Mouse (Mus musculus) kidney, postnatal 0 days (tissue): ENCODE data around the gene Lhx2. TPM values are rescaled to one million over a fixed set of nuclear protein-coding genes. Genes with fewer than 3 reads are reported as not detected.

Experiments used
- ATAC-seq: fragments of 200-750 bp; cut with Nextera tagmentation; replicated peaks from 2 replicates; pipeline ENCODE4 v1.8.0; 2017; ENCODE audit warnings: low read depth, moderate number of reproducible peaks, moderate TSS enrichment, moderate library complexity; ENCODE audit not compliant: low FRiP score
- DNase-seq: peaks from one replicate; pipeline ENCODE4 v3.0.0-alpha.2; 2016; ENCODE audit warnings: low spot score
- H3K27ac ChIP-seq: fragments of 300-500 bp; sonication (generic); 2 replicates; pipeline ENCODE4 v1.5.1; 2014; ENCODE audit warnings: mild to moderate bottlenecking
- H3K27me3 ChIP-seq: fragments of 300-500 bp; sonication (generic); 2 replicates; pipeline ENCODE4 v1.6.1; 2014; ENCODE audit warnings: low read length, mixed read lengths; ENCODE audit not compliant: insufficient read depth
- H3K36me3 ChIP-seq: fragments of 300-500 bp; sonication (generic); 2 replicates; pipeline ENCODE4 v1.6.1; 2014; ENCODE audit warnings: low read length, mixed read lengths; ENCODE audit not compliant: insufficient read depth
- H3K4me1 ChIP-seq: fragments of 300-500 bp; sonication (generic); replicated peaks from 2 replicates; pipeline ENCODE4 v1.6.1; 2014; ENCODE audit warnings: antibody characterized with exemption, low read length, mixed read lengths; ENCODE audit not compliant: insufficient read depth
- H3K4me2 ChIP-seq: fragments of 300-500 bp; sonication (generic); 2 replicates; pipeline ENCODE4 v1.6.1; 2014; ENCODE audit warnings: mild to moderate bottlenecking, low read length, moderate library complexity, mixed read lengths
- H3K4me3 ChIP-seq: fragments of 300-500 bp; sonication (generic); replicated peaks from 2 replicates; pipeline ENCODE4 v1.5.1; 2014; ENCODE audit warnings: low read depth, low read length
- H3K9ac ChIP-seq: fragments of 300-500 bp; sonication (generic); 2 replicates; pipeline ENCODE4 v1.6.1; 2014; ENCODE audit warnings: low read depth, low read length
- H3K9me3 ChIP-seq: fragments of 300-500 bp; sonication (generic); replicated peaks from 2 replicates; pipeline ENCODE4 v1.6.1; 2016; ENCODE audit warnings: low read length, inconsistent platforms, mixed read lengths
- CTCF ChIP-seq: IDR thresholded peaks from 2 replicates; pipeline ENCODE4 v1.5.1; 2016; ENCODE audit warnings: antibody characterized with exemption, low read depth, mild to moderate bottlenecking, moderate library complexity
- WGBS: fragments of 180-500 bp; shearing (Covaris S2); extraction: QIAGEN DNeasy Blood & Tissue Kit; methylation state at CpG from one replicate; pipeline ENCODE4 v1.1.7; 2014; 5-methylcytosine and 5-hydroxymethylcytosine counted together
- polyA plus RNA-seq: library from polyadenylated mRNA; unstranded; fragments of >200 nt; fragmentation: Nextera tagmentation; extraction: Ambion mirVana; gene quantifications from 2 replicates; pipeline ENCODE4 v1.2.1, GENCODE M21; 2015

Gene Lhx2
- polyA plus RNA-seq, 1 experiment from 2014 or later, result 0.07 TPM

DNA sequence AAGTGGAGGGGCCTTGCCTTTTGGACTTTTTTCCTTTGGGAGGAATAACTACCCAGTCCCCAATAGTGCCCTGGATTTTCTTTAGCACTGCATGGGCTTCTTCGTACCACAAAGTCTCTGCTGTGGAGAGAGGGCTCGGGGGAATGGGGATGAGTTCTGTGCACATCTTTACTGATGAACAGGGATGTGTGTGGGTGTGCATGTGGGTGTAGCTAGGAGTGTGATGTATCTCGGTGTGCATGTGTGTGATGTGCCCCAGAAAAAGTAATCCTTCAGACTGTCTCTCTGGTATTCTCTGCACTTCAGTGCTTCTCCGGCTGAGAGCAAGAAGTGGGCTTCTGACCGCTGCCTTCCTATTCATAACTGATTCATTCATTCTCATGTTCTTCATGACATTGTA lies 28.8 kb downstream of the Lhx2 start:
- no peak for DNase-seq
- Histone ChIP-seq H3K4me1 (peaks cover 4% of the 10 kb centered on the region), H3K36me3 (no peaks in the 10 kb centered on the region), H3K27ac (no peak overlapping the region), H3K4me2 (no peak overlapping the region), H3K4me3 (no peak overlapping the region), H3K9ac (no peak overlapping the region), H3K9me3 (no peaks in the 10 kb centered on the region), H3K27me3 (peaks cover 67% of the 10 kb centered on the region)
- ATAC-seq, result no peak
- 56% methylated on average over 5 of the region's 5 CpGs for WGBS
- TF ChIP-seq CTCF, result no peak

DNA sequence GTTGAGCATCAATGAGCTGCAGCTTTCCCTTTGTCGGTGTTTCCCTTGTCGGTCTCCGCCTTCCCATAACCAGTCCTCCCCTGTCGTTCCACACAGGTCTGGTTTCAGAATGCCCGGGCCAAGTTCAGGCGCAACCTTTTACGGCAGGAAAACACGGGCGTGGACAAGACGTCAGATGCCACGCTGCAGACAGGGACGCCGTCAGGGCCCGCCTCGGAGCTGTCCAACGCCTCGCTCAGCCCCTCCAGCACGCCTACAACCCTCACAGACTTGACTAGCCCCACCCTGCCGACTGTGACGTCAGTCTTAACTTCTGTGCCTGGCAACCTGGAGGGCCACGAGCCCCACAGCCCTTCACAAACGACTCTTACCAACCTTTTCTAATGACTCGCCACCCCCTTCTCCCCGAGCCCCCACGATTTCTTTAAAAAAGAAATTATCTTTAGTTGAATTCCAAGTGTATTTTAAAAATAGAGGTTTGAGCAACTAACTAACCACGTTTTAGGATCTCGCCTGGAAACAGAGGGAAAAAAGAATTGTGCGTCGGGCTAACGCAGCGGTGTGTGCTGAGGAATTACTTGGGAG lies 29.8 kb downstream of the Lhx2 start:
- peak overlapping the region; percentile 46 for H3K4me2 ChIP-seq
- no peaks in the 10 kb centered on the region for H3K9me3 ChIP-seq
- ATAC-seq, result 0 out of 2 replicates have a peak, but pooled peaks have one; percentile 63
- peaks cover 4% of the 10 kb centered on the region for H3K4me1 ChIP-seq
- no peak overlapping the region for H3K27ac ChIP-seq
- no peak overlapping the region for H3K9ac ChIP-seq
- WGBS, result 5% methylated on average over 31 of the region's 31 CpGs
- DNase-seq, result peak; percentile 69
- H3K27me3 ChIP-seq, result peaks cover 58% of the 10 kb centered on the region
- no peak for TF ChIP-seq CTCF
- H3K4me3 ChIP-seq, result peak overlapping the region; percentile 10; the same call in 1 of the 2 replicates
- no peaks in the 10 kb centered on the region for H3K36me3 ChIP-seq

DNA sequence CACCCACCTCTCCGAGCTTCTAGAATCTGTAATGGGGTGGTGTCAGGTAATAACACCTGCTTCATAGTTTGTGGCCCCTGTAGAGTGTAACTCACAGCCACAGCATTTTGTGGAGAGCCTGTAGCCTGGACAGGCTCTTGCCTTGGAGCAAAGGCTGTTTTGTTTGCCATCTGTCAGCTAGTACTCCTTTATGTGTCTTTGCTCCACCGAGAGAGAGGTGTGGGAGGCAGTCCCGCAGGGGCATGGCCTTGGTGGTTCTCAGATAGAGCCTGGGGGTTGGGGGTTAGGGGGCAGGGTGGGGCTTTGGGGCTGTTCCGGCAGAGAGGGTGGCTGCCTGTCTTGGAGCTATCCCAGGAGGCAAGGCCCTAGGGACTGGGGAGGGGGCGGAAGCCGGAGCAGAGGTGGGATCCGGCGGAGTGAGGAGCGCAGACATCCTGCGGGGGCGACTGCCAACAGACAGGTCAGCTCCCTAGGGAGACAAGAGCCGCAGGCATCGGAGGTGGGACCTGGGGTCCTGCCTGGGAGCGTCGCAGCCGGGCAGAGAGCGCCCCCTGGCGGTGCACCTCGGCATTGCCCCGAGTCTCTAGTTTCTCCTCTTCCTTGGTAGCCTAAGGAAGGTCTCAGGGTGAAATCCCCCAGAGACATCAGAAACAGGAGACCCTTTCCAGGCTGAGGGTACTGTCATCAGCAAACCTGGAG lies 36.7 kb downstream of the Lhx2 start:
- Histone ChIP-seq H3K27me3 (peaks cover 27% of the 10 kb centered on the region), H3K36me3 (no peaks in the 10 kb centered on the region), H3K9me3 (no peaks in the 10 kb centered on the region), H3K27ac (no peak overlapping the region), H3K9ac (0 out of 2 replicates have a peak overlapping the region, but pooled peaks have one; percentile 13), H3K4me2 (peak overlapping the region; percentile 43), H3K4me1 (no peaks in the 10 kb centered on the region), H3K4me3 (no peak overlapping the region)
- 4% methylated on average over 20 of the region's 20 CpGs for WGBS
- ATAC-seq (peak; percentile 23), DNase-seq (peak; percentile 56)
- peak; percentile 96 for TF ChIP-seq CTCF

DNA sequence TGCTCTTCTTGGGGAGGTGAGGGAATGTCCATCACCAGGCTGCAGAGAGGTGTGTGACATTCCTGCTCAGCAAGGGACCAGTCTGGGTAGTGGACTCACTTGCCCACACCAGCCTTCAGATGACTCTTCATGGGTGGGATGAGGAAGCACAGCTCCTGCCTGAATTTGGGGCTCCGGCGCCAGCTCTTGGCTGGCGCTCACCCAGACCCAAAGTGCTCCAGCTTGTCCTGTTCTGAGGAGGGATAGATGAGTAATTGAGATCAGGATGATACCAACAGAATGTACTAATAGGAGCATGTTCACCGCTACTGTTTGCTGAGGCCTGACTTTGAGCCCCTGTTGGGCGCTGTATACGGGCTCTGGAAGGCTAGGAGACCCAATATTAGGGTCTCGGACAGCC lies 38.2 kb downstream of the Lhx2 start:
- H3K4me1 ChIP-seq, result no peaks in the 10 kb centered on the region
- TF ChIP-seq CTCF, result no peak
- H3K9me3 ChIP-seq, result no peaks in the 10 kb centered on the region
- DNase-seq (no peak), ATAC-seq (no peak)
- H3K4me3 ChIP-seq, result no peak overlapping the region
- no peak overlapping the region for H3K27ac ChIP-seq
- H3K27me3 ChIP-seq, result peaks cover 24% of the 10 kb centered on the region
- WGBS, result 85% methylated on average over 7 of the region's 7 CpGs
- no peak overlapping the region for H3K4me2 ChIP-seq
- H3K9ac ChIP-seq, result no peak overlapping the region
- H3K36me3 ChIP-seq, result no peaks in the 10 kb centered on the region

DNA sequence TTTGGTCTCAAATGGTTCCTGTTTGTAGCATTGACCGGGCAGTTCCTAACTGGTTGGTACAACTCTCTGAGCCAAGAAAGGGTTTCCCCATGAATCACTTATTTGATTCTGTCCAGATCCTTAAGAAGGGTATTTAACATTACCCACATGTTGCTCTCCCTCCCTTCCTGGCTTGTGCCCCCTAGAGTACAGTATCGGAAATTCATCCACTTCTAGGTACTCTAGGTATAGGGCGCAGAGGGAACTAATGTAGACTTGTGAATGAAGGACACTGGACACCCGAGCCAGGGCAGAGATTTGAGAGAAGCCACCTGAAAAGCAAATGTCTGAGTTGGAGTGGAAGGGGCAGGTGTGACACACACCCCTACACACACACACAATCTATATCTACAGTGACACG lies 39.3 kb downstream of the Lhx2 start:
- no peak overlapping the region for H3K4me2 ChIP-seq
- peaks cover 23% of the 10 kb centered on the region for H3K27me3 ChIP-seq
- H3K4me3 ChIP-seq, result no peak overlapping the region
- H3K27ac ChIP-seq, result no peak overlapping the region
- DNase-seq (peak; percentile 58), ATAC-seq (no peak)
- H3K36me3 ChIP-seq, result no peaks in the 10 kb centered on the region
- no peaks in the 10 kb centered on the region for H3K9me3 ChIP-seq
- no peak overlapping the region for H3K9ac ChIP-seq
- H3K4me1 ChIP-seq, result no peaks in the 10 kb centered on the region
- peak; percentile 67 for TF ChIP-seq CTCF
- WGBS, result 27% methylated on average over 5 of the region's 5 CpGs

DNA sequence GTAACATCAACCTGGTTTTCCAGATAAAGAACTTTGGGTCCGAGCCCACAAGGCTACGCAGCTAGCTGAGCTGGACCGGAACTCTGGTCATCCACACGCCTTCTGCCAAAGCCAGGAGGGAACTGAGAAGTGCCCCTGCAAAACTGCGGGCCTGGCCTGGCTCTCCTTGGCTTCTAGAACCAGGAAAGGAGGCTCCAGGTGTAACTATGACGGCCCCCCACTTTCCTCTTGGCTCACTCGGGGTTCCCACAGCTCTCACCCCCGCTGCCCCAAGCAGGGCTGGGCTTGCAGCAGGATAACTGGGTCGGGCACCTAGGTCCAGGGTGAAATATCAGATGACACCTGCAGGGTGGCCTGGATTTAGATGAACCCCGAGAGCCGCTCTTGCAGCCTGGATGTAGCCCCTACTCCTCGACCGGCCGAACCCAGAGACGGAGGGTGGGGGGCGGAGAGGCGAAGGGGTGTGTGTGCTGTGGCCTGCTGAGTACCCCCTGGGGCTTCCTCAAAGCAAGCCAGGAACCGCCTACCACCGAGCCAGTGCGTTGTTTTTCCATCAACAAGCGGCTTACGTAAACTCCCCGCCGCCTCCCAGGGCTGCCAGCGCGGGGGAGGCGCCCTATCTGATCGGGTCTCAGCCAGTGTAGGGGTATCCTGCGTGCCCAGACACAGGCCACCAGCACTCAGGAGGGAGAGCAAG lies 39.9 kb downstream of the Lhx2 start:
- Histone ChIP-seq H3K4me3 (peak overlapping the region; percentile 20; the same call in 1 of the 2 replicates), H3K9me3 (no peaks in the 10 kb centered on the region), H3K4me1 (no peaks in the 10 kb centered on the region), H3K27ac (no peak overlapping the region), H3K4me2 (peak overlapping the region; percentile 43), H3K36me3 (no peaks in the 10 kb centered on the region), H3K9ac (no peak overlapping the region), H3K27me3 (peaks cover 23% of the 10 kb centered on the region)
- TF ChIP-seq CTCF, result no peak
- no peak for DNase-seq
- 5% methylated on average over 29 of the region's 29 CpGs for WGBS
- no peak for ATAC-seq
